Mouse (Mus musculus): ENCODE data around the gene Gm20479. TPM values are rescaled to one million over a fixed set of nuclear protein-coding genes. Genes with fewer than 3 reads are reported as not detected.

The Gm20479 gene
- total and polyA plus RNA-seq, 3 experiments = 2.7 TPM; not detected in 2

- DNase-seq (ENCODE audit: low read depth, low spot score) = no peak
- H3K4me1 ChIP-seq (ENCODE audit: control insufficient read depth in 1 of 2, insufficient read depth in 2 of 2, low read length in 2 of 2) = peaks cover 2 to 29% of the 10 kb centered on the region in 2 experiments
- no peak overlapping the region for H3K9ac ChIP-seq (ENCODE audit: control insufficient read depth, low read depth, low read length, poor library complexity, severe bottlenecking)
- peak overlapping the region; percentile 70 for H3K27ac ChIP-seq (ENCODE audit: control insufficient read depth, low read depth, low read length)
- no peak overlapping the region for H3K4me3 ChIP-seq (ENCODE audit: control insufficient read depth in 1 of 2, insufficient read depth in 1 of 2, low read depth in 2 of 2, low read length in 2 of 2)
- H3K36me3 ChIP-seq (ENCODE audit: control insufficient read depth in 1 of 2, insufficient read depth in 2 of 2, low read length in 2 of 2) = peaks cover 0 to 16% of the 10 kb centered on the region in 2 experiments; a peak in 2 of 4 replicates
- H3K9me3 ChIP-seq (replicated peaks; ENCODE audit: insufficient read depth, low read length) = no peaks in the 10 kb centered on the region
- TF ChIP-seq GATA1 (IDR thresholded peaks at IDR 0.05; ENCODE audit: low read depth, low read length) (no peak), KAT2A (conservative IDR thresholded peaks at IDR 0.05; ENCODE audit: low read depth, low read length) (no peak), MYB (IDR thresholded peaks at IDR 0.05; ENCODE audit: low read depth, low read length) (no peak), POLR2AphosphoS5 (IDR thresholded peaks at IDR 0.05; ENCODE audit: borderline replicate concordance, low read depth, low read length) (no peak), ZC3H11A (IDR thresholded peaks at IDR 0.05; ENCODE audit: low read depth, low read length) (no peak), MEF2A (IDR thresholded peaks at IDR 0.05; ENCODE audit: extremely low read depth, insufficient replicate concordance, low read depth, low read length, poor library complexity, severe bottlenecking) (no peak), TAL1 (IDR thresholded peaks at IDR 0.05; ENCODE audit: low read length) (no peak), TBP (IDR thresholded peaks at IDR 0.05; ENCODE audit: low read depth, low read length) (no peak), CHD1 (IDR thresholded peaks at IDR 0.05; ENCODE audit: low read depth, low read length) (no peak), JUND (IDR thresholded peaks at IDR 0.05; ENCODE audit: low read depth, low read length) (no peak), NELFE (IDR thresholded peaks at IDR 0.05; ENCODE audit: low read depth, low read length) (no peak), MYC (IDR thresholded peaks at IDR 0.05; ENCODE audit: low read depth, low read length) (no peak), ZKSCAN1 (IDR thresholded peaks at IDR 0.05; ENCODE audit: low read depth, low read length) (no peak), MAX (IDR thresholded peaks at IDR 0.05; ENCODE audit: low read length) (no peak), ELF1 (IDR thresholded peaks at IDR 0.05; ENCODE audit: low read depth, low read length) (no peak), POLR2AphosphoS2 (IDR thresholded peaks at IDR 0.05; ENCODE audit: low read length) (no peak), ETS1 (IDR thresholded peaks at IDR 0.05; ENCODE audit: low read depth, low read length) (no peak), MAZ (IDR thresholded peaks at IDR 0.05; ENCODE audit: low read depth, low read length) (no peak)
- H3K79me2 ChIP-seq (ENCODE audit: control insufficient read depth, insufficient read depth, low read length, poor library complexity) = no peaks in the 10 kb centered on the region
- H3K27me3 ChIP-seq (ENCODE audit: control insufficient read depth in 1 of 2, insufficient read depth in 2 of 2, low read length in 2 of 2) = no peaks in the 10 kb centered on the region
Observed at GRCm38 (mm10) chr7:27384134-27384533, 26.9 kb upstream of the Gm20479 start.

DNA sequence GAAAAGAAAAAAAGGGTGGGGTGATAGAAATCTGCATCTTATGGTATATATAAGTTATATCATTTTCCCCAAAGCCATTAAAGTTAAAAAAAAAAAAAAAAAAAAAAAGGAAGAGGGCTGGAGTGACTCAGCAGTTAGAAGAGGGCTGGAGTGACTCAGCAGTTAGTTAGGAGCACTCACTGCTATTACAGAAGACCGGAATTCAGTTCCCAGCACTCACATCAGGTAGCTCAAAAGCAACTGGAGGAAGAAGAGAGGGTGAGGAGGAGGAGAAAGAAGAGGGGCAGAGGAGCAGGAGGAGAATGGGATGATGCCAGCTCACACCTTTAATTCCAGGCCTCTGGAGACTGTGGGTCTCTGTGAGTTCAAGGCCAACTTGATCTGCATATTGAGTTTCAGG, 26.0 kb upstream of the Gm20479 start:
- H3K36me3 ChIP-seq (ENCODE audit: control insufficient read depth in 1 of 2, insufficient read depth in 2 of 2, low read length in 2 of 2) = peaks cover 0 to 16% of the 10 kb centered on the region in 2 experiments; a peak in 2 of 4 replicates
- H3K4me3 ChIP-seq (ENCODE audit: control insufficient read depth in 1 of 2, insufficient read depth in 1 of 2, low read depth in 2 of 2, low read length in 2 of 2) = no peak overlapping the region
- H3K9me3 ChIP-seq (replicated peaks; ENCODE audit: insufficient read depth, low read length) = no peaks in the 10 kb centered on the region
- no peak for TF ChIP-seq MAZ (IDR thresholded peaks at IDR 0.05; ENCODE audit: low read depth, low read length)
- TF ChIP-seq HCFC1 (IDR thresholded peaks at IDR 0.05; ENCODE audit: low read depth, low read length) = 0 out of 2 replicates have a peak, but pooled peaks have one; percentile 39
- peak; percentile 99 for TF ChIP-seq ZNF384 (IDR thresholded peaks at IDR 0.05; ENCODE audit: low read depth, low read length)
- peak; percentile 98 for TF ChIP-seq MAFK (IDR thresholded peaks at IDR 0.05; ENCODE audit: borderline replicate concordance, low read depth, low read length)
- TF ChIP-seq KAT2A (conservative IDR thresholded peaks at IDR 0.05; ENCODE audit: low read depth, low read length) = no peak
- TF ChIP-seq POLR2A (IDR thresholded peaks at IDR 0.05; ENCODE audit: control insufficient read depth in 1 of 2, insufficient read depth in 1 of 2, low read depth in 1 of 2, low read length in 2 of 2, poor library complexity in 1 of 2) = peak in 1 of 2 experiments; percentile 60; a peak in 2 of 4 replicates
- 0 out of 2 replicates have a peak, but pooled peaks have one; percentile 42 for TF ChIP-seq TBP (IDR thresholded peaks at IDR 0.05; ENCODE audit: low read depth, low read length)
- TF ChIP-seq ETS1 (IDR thresholded peaks at IDR 0.05; ENCODE audit: low read depth, low read length) = peak; percentile 94
- TF ChIP-seq EP300 (IDR thresholded peaks at IDR 0.05; ENCODE audit: low read depth in 1 of 2, low read length in 2 of 2) = peak; percentile 67 to 76
- peak; percentile 77 for TF ChIP-seq SIN3A (IDR thresholded peaks at IDR 0.05; ENCODE audit: low read length)
- TF ChIP-seq NELFE (IDR thresholded peaks at IDR 0.05; ENCODE audit: low read depth, low read length) = no peak
- TF ChIP-seq MYC (IDR thresholded peaks at IDR 0.05; ENCODE audit: low read depth, low read length) = 0 out of 2 replicates have a peak, but pooled peaks have one; percentile 17
- no peak for TF ChIP-seq MEF2A (IDR thresholded peaks at IDR 0.05; ENCODE audit: extremely low read depth, insufficient replicate concordance, low read depth, low read length, poor library complexity, severe bottlenecking)
- TF ChIP-seq GABPA (IDR thresholded peaks at IDR 0.05; ENCODE audit: low read depth, low read length) = peak; percentile 98
- no peaks in the 10 kb centered on the region for H3K79me2 ChIP-seq (ENCODE audit: control insufficient read depth, insufficient read depth, low read length, poor library complexity)
- peak; percentile 89 for DNase-seq (ENCODE audit: low read depth, low spot score)
- no peaks in the 10 kb centered on the region for H3K27me3 ChIP-seq (ENCODE audit: control insufficient read depth in 1 of 2, insufficient read depth in 2 of 2, low read length in 2 of 2)
- peaks cover 0 to 24% of the 10 kb centered on the region in 2 experiments; a peak in 2 of 4 replicates for H3K4me1 ChIP-seq (ENCODE audit: control insufficient read depth in 1 of 2, insufficient read depth in 2 of 2, low read length in 2 of 2)
- peak overlapping the region; percentile 70 for H3K27ac ChIP-seq (ENCODE audit: control insufficient read depth, low read depth, low read length)
- peak overlapping the region; percentile 17; the same call in 1 of the 2 replicates for H3K9ac ChIP-seq (ENCODE audit: control insufficient read depth, low read depth, low read length, poor library complexity, severe bottlenecking)

Measured in MEL (cell line).